9 mouse cellular contexts compared by ENCODE assay signal in the genomic region with DNA sequence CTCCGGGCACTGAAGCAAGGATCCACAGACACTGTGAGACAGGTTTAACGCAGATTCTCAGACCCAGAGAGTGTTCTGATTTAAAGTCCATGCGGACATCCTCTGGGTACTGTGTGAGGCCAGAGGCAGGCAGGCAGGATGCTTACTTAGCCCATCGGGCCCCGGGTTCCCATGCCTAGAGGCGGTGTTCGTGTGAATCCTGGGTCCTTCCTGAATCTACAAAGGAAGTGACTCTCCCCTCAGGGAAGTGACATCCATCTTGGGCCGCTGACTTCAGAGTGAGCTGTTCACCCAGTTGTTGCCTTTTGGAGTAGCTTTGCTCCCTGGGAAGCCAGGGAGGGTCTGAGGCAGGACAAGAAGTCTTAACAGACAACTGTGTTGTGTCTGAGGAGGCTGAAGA. TPM values are rescaled to one million over a fixed set of nuclear protein-coding genes. Genes with fewer than 3 reads are reported as not detected.
DNase-seq lines count a peak whose midpoint lies in the region; ATAC-seq and TF ChIP-seq lines count a peak whose summit lies in the region.
"Had no signal": no experiment of that assay in that cellular context is flagged by ENCODE, and none has a peak within 500 bp of the region (broad histone marks: within the 10 kb centered on the region; RNA-seq: fewer than 3 reads in every experiment).

No protein-coding gene starts in this region.

- no peak for TF ChIP-seq CTCF in kidney, adult 2 months (conservative IDR thresholded peaks at IDR 0.05; ENCODE audit: insufficient read depth, insufficient read length, low read depth, low read length)
- no peak for TF ChIP-seq CTCF in cortical plate, adult 2 months (IDR thresholded peaks at IDR 0.05; ENCODE audit: extremely low read depth, insufficient read depth, low read length)
- TF ChIP-seq CTCF in thymus, adult 2 months (IDR thresholded peaks at IDR 0.05; ENCODE audit: borderline replicate concordance, control insufficient read depth, extremely low read depth, insufficient read depth, low read length, poor library complexity) = no peak

- H3K4me2 ChIP-seq in liver, embryonic 15.5 days = peak overlapping the region; percentile 31

- no peak for TF ChIP-seq POLR2A in kidney, adult 2 months (IDR thresholded peaks at IDR 0.05; ENCODE audit: low read depth, low read length)
- no peak for TF ChIP-seq POLR2A in cortical plate, adult 2 months (IDR thresholded peaks at IDR 0.05; ENCODE audit: extremely low read depth, insufficient read depth, low read length)
- TF ChIP-seq POLR2A in thymus, adult 2 months (IDR thresholded peaks at IDR 0.05; ENCODE audit: control insufficient read depth, extremely low read depth, insufficient read depth, low read length, poor library complexity) = no peak

- peak overlapping the region; percentile 70 for H3K27ac ChIP-seq in kidney, adult 2 months (ENCODE audit: insufficient read depth, low read depth, low read length)
- H3K27ac ChIP-seq in cortical plate, adult 2 months (ENCODE audit: insufficient read depth, low read length) = peak overlapping the region; percentile 86; the same call in 1 of the 2 replicates
- peak overlapping the region; percentile 73 for H3K27ac ChIP-seq in liver, embryonic 15.5 days (replicated peaks)
- no peak overlapping the region for H3K27ac ChIP-seq in thymus, adult 2 months (ENCODE audit: control insufficient read depth, insufficient read depth, low read length)

- H3K27me3 ChIP-seq in kidney, adult 2 months (replicated peaks; ENCODE audit: control insufficient read depth, insufficient read depth, low read length) = no peaks in the 10 kb centered on the region
- no peaks in the 10 kb centered on the region for H3K27me3 ChIP-seq in liver, embryonic 15.5 days
- no peaks in the 10 kb centered on the region for H3K27me3 ChIP-seq in thymus, adult 2 months (ENCODE audit: control insufficient read depth, insufficient read depth, low read length)

- H3K9ac ChIP-seq in liver, embryonic 15.5 days = no peak overlapping the region; the same call in 1 of the 2 replicates

- H3K4me3 ChIP-seq in kidney, adult 2 months (ENCODE audit: insufficient read depth, low read depth, low read length) = no peak overlapping the region
- H3K4me3 ChIP-seq in cortical plate, adult 2 months (ENCODE audit: insufficient read depth, low read length) = no peak overlapping the region
- no peak overlapping the region for H3K4me3 ChIP-seq in liver, embryonic 15.5 days (replicated peaks)
- H3K4me3 ChIP-seq in thymus, adult 2 months (ENCODE audit: control insufficient read depth, insufficient read depth, low read length) = no peak overlapping the region

- intact Hi-C loops in left cerebral cortex, postnatal 14 days (cut with DNase I) = no loop called here

- whole genome bisulfite sequencing in kidney, adult 2 months = 76% methylated on average over 8 of the region's 8 CpGs
- WGBS in liver, embryonic 15.5 days (ENCODE audit: insufficient replicate concordance) = 54% methylated on average over 8 of the region's 8 CpGs
- WGBS in thymus, adult 2 months = 55% methylated on average over 8 of the region's 8 CpGs

- no peaks in the 10 kb centered on the region for H3K4me1 ChIP-seq in kidney, adult 2 months (ENCODE audit: control insufficient read depth, insufficient read depth, low read length)
- H3K4me1 ChIP-seq in cortical plate, adult 2 months (ENCODE audit: control insufficient read depth, insufficient read depth, low read length) = no peaks in the 10 kb centered on the region
- peaks cover 60% of the 10 kb centered on the region for H3K4me1 ChIP-seq in liver, embryonic 15.5 days (replicated peaks)
- H3K4me1 ChIP-seq in thymus, adult 2 months (replicated peaks; ENCODE audit: control insufficient read depth, insufficient read depth, low read length) = peaks cover 34% of the 10 kb centered on the region

- no peak for ATAC-seq in liver, embryonic 15.5 days (ENCODE audit: insufficient read depth)

- H3K9me3 ChIP-seq in liver, embryonic 15.5 days (replicated peaks) = no peaks in the 10 kb centered on the region

- no peaks in the 10 kb centered on the region for H3K36me3 ChIP-seq in kidney, adult 2 months (ENCODE audit: control insufficient read depth, insufficient read depth, low read length)
- H3K36me3 ChIP-seq in liver, embryonic 15.5 days (replicated peaks) = 0 out of 2 replicates have a peak, but pooled peaks cover 3% of the 10 kb centered on the region
- H3K36me3 ChIP-seq in thymus, adult 2 months (ENCODE audit: control insufficient read depth, insufficient read depth, low read length) = peaks cover 18% of the 10 kb centered on the region

- peak; percentile 18 for DNase-seq in kidney, adult 2 months
- no peak for DNase-seq in kidney, adult 11 months
- peak; percentile 12 for DNase-seq in heart, postnatal 4 days
- no peak for DNase-seq in embryo, embryonic 9.5 days (ENCODE audit: extremely low spot score)
- no peak for DNase-seq in left cerebral cortex, postnatal 14 days (ENCODE audit: low spot score in 2 of 2)
- no peak for DNase-seq in thymus, adult 2 months
- DNase-seq: right cerebral cortex, postnatal 4 days had no signal

RNA-seq across cellular contexts. Expression of a gene that starts 19.6 kb away (rescaled TPM):
- 18.6 and 20.0 TPM in 2 replicates for polyA plus RNA-seq in kidney, adult 2 months (2012; rRNA removed)
- 18.2 and 18.3 TPM in 2 replicates for polyA plus RNA-seq in cortical plate, adult 2 months (2012; rRNA removed)
- total RNA-seq in heart, postnatal 4 days (2021) = 10 to 100 TPM; 10.7 to 15.6 TPM
- 10.9 and 13.4 TPM in 2 replicates for polyA plus RNA-seq in liver, embryonic 15.5 days (2015; fragmentation: Nextera tagmentation; extraction: Ambion mirVana)
- 10 to 100 TPM; 21.7 to 22.1 TPM for total RNA-seq in left cerebral cortex, postnatal 14 days (2021)
- polyA plus RNA-seq in thymus, adult 2 months (2012; rRNA removed) = 278 and 301 TPM in 2 replicates

Comparison
In these comparisons a context has a peak if more than half of its experiments do, and no peak if none do; other contexts are left out.
1. DNase-seq: peak in kidney, adult 2 months (single experiment) and heart, postnatal 4 days (single experiment); none in kidney, adult 11 months (single experiment), embryo, embryonic 9.5 days (single experiment), left cerebral cortex, postnatal 14 days (0 of 2) and thymus, adult 2 months (single experiment).
2. RNA of a gene that starts 19.6 kb away (polyA plus RNA-seq): 278 to 301 TPM in thymus, adult 2 months; 18.6 to 20.0 TPM in kidney, adult 2 months, 18.2 to 18.3 TPM in cortical plate, adult 2 months and 10.9 to 13.4 TPM in liver, embryonic 15.5 days; every median in the first group is over 10 times any median in the second.